Mouse (Mus musculus): ENCODE data around the gene Zswim4. TPM values are rescaled to one million over a fixed set of nuclear protein-coding genes. Genes with fewer than 3 reads are reported as not detected.
A peak's percentile ranks its signal among the peaks of the same experiment; 100 is the strongest.

Zswim4 gene
- polyA plus RNA-seq, 1 experiment from 2014 or later = 16.2 TPM

DNA sequence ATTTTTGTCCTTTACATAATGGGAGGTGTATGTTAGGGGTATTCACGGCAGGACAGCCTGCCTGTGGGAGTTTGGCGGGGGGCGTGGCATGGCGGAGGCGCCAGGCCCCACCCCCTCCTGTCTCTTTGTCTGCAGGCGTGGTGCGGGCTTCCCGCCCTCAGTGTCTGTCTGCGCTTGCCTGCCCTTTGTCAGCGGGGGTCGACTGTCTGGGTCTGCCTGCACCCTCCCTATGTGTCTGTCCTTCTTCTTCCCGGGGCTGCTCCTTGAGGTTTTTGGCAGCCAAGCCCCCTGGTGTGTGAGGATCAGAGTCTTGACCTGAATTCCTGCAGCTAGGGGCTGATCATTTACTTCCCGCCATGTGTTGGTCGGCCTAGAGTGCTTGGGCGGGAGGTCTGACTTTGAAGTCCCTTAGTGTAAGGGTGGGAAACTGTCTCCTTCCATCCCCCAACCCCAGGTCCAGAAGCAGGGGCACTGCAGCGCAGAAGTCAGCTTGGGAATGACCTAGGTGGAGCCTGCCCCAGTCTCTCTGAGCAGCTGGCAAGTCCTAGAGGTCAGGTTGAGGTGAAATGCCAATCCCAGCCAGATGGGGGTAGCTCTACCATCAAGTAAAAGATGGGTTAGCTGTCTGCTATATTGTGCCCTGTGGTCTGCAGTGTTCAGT lies 56.2 kb downstream of the Zswim4 start:
- Histone ChIP-seq H3K4me3 (ENCODE audit: low read length) (peak overlapping the region; percentile 29), H3K36me3 (ENCODE audit: control insufficient read depth, insufficient read depth, low read length) (no peaks in the 10 kb centered on the region), H3K27ac (ENCODE audit: low read depth, low read length) (peak overlapping the region; percentile 45), H3K9ac (ENCODE audit: low read depth, low read length) (peak overlapping the region; percentile 67), H3K9me3 (ENCODE audit: control insufficient read depth, low read length) (no peaks in the 10 kb centered on the region), H3K27me3 (replicated peaks; ENCODE audit: control insufficient read depth, insufficient read depth, low read length) (no peaks in the 10 kb centered on the region), H3K4me1 (ENCODE audit: control insufficient read depth, insufficient read depth, low read depth, low read length) (peaks cover 48% of the 10 kb centered on the region), H3K4me2 (ENCODE audit: low read length) (peak overlapping the region; percentile 60)
- peak; percentile 38 for ATAC-seq
- 1% methylated on average over 16 of the region's 16 CpGs for WGBS

DNA sequence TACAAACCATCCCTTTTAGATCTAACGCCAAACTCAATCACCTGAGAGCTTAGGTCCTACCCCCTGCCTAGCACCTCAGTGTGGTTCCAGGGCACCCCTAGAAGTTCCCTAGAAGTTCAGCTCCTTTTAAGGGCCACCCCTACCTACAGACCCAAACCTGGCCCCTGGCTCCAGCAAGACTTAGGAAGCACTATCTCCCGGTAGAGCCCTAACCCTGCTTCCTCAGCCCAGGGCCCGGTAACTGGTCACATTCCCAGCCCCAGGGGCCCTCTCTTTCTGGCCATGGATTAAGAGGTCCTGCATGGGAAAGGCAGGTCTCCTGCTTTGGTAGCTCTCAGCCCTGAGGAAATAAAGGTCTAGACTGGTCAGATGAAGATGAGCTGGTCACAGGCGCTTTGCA lies 56.9 kb downstream of the Zswim4 start:
- Histone ChIP-seq H3K27me3 (replicated peaks; ENCODE audit: control insufficient read depth, insufficient read depth, low read length) (no peaks in the 10 kb centered on the region), H3K4me2 (ENCODE audit: low read length) (peak overlapping the region; percentile 60), H3K4me3 (ENCODE audit: low read length) (peak overlapping the region; percentile 29), H3K36me3 (ENCODE audit: control insufficient read depth, insufficient read depth, low read length) (no peaks in the 10 kb centered on the region), H3K27ac (ENCODE audit: low read depth, low read length) (peak overlapping the region; percentile 45), H3K9ac (ENCODE audit: low read depth, low read length) (peak overlapping the region; percentile 67), H3K9me3 (ENCODE audit: control insufficient read depth, low read length) (no peaks in the 10 kb centered on the region), H3K4me1 (ENCODE audit: control insufficient read depth, insufficient read depth, low read depth, low read length) (peaks cover 48% of the 10 kb centered on the region)
- 0 out of 2 replicates have a peak, but pooled peaks have one; percentile 1 for ATAC-seq
- WGBS = 14% methylated on average over 4 of the region's 4 CpGs

DNA sequence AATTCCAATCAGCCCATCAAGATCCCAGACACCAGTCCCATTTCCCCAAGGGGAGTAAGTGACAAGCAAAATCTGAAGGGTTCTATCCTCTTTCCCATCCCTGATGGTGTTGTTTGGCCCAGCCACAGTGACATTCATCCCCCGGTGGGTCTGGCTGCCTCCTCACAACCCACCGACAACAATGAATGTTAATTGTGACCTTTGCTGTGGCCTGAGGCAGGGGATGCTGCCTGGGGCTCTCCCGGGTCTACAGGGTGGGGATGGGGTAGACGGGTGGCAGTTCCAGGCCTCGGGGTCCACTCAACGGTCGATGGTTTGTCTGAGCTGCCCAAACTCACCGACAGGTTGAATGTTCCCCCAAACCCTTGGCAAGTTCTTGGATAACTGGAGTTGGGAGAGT lies 58.3 kb downstream of the Zswim4 start:
- peaks cover 2% of the 10 kb centered on the region; the same call in 1 of the 2 replicates for H3K36me3 ChIP-seq (ENCODE audit: control insufficient read depth, insufficient read depth, low read length)
- WGBS = 68% methylated on average over 8 of the region's 8 CpGs
- ATAC-seq = no peak
- H3K27me3 ChIP-seq (replicated peaks; ENCODE audit: control insufficient read depth, insufficient read depth, low read length) = no peaks in the 10 kb centered on the region
- H3K4me2 ChIP-seq (ENCODE audit: low read length) = no peak overlapping the region
- H3K4me1 ChIP-seq (ENCODE audit: control insufficient read depth, insufficient read depth, low read depth, low read length) = peaks cover 41% of the 10 kb centered on the region
- H3K27ac ChIP-seq (ENCODE audit: low read depth, low read length) = no peak overlapping the region
- no peaks in the 10 kb centered on the region for H3K9me3 ChIP-seq (ENCODE audit: control insufficient read depth, low read length)
- no peak overlapping the region for H3K9ac ChIP-seq (ENCODE audit: low read depth, low read length)
- H3K4me3 ChIP-seq (ENCODE audit: low read length) = no peak overlapping the region

DNA sequence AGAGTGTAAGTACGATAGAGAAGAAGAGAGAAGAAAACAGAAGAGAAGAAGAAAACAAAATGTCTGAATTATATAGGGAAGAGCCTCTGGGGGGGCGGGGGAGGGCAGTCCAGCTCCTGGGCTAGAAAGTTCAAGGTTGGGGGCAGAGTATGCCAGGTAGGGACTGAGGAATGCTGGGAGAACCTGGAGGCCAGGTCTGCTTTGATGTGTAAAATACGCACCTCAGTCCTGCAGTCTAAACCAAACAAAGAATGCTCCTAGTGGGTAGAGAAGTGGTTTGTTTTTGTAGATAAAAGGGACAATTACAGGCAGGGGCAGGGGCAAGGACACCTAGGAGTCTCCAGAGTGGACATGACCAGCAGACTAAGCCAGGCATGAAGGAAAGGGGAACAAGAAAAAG lies 59.5 kb downstream of the Zswim4 start:
- Histone ChIP-seq H3K27me3 (replicated peaks; ENCODE audit: control insufficient read depth, insufficient read depth, low read length) (no peaks in the 10 kb centered on the region), H3K4me1 (ENCODE audit: control insufficient read depth, insufficient read depth, low read depth, low read length) (peaks cover 35% of the 10 kb centered on the region)
- WGBS = 89% methylated on average over 3 of the region's 3 CpGs

DNA sequence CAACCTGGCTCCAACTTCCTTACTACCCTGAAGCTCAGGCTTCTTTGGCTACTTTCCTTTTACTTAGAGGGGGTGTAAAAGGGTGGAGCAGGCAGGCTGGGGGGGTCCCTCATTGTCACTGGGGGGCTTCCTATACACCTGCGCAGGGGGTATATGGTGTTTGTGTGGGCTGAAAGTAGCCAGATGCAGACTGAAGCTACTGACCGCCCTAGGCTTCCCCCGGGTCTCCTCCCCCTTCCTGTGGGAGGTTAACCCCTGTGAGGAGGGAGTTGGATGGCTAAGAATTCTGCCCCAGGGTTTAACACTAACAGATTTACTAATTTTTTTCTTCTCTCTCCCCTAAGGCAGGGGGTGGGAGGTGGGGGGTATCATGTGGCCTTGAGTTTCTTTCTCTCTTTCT lies 60.3 kb downstream of the Zswim4 start:
- Histone ChIP-seq H3K4me3 (ENCODE audit: low read length) (no peak overlapping the region), H3K27ac (ENCODE audit: low read depth, low read length) (no peak overlapping the region), H3K27me3 (replicated peaks; ENCODE audit: control insufficient read depth, insufficient read depth, low read length) (no peaks in the 10 kb centered on the region), H3K4me1 (ENCODE audit: control insufficient read depth, insufficient read depth, low read depth, low read length) (peaks cover 29% of the 10 kb centered on the region), H3K4me2 (ENCODE audit: low read length) (no peak overlapping the region), H3K9me3 (ENCODE audit: control insufficient read depth, low read length) (no peaks in the 10 kb centered on the region), H3K9ac (ENCODE audit: low read depth, low read length) (no peak overlapping the region), H3K36me3 (ENCODE audit: control insufficient read depth, insufficient read depth, low read length) (peaks cover 15% of the 10 kb centered on the region)
- WGBS = 44% methylated on average over 3 of the region's 3 CpGs
- no peak for ATAC-seq

More for the DNA sequence above, 59.5 kb downstream of the Zswim4 start:
- H3K4me2 ChIP-seq (ENCODE audit: low read length) = no peak overlapping the region
- no peak overlapping the region for H3K4me3 ChIP-seq (ENCODE audit: low read length)
- H3K27ac ChIP-seq (ENCODE audit: low read depth, low read length) = no peak overlapping the region
- H3K9ac ChIP-seq (ENCODE audit: low read depth, low read length) = no peak overlapping the region
- H3K36me3 ChIP-seq (ENCODE audit: control insufficient read depth, insufficient read depth, low read length) = peaks cover 9% of the 10 kb centered on the region
- no peaks in the 10 kb centered on the region for H3K9me3 ChIP-seq (ENCODE audit: control insufficient read depth, low read length)
- ATAC-seq = no peak

DNA sequence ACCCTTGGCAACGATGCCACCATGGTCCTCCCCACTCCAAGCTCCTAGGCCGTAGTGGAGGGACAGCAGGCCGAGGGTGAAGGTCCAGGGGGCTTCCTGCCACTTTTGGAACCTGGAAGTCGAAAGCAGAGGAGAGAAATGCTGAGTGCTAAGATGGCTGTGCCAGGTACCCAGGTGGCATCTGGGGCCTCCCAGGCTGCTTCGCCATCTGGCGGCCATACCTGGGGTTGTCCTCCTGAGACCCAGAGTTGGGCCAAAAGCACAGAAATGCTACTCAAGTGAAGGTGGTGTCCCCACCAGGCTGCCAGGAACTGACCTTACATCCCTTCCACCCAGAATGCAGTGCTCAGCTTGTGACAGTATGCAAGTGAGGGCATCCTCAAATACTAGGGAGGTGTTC lies 63.0 kb downstream of the Zswim4 start:
- 79% methylated on average over 6 of the region's 6 CpGs for WGBS
- Histone ChIP-seq H3K9ac (ENCODE audit: low read depth, low read length) (no peak overlapping the region), H3K36me3 (ENCODE audit: control insufficient read depth, insufficient read depth, low read length) (peaks cover 15% of the 10 kb centered on the region), H3K27me3 (replicated peaks; ENCODE audit: control insufficient read depth, insufficient read depth, low read length) (no peaks in the 10 kb centered on the region), H3K9me3 (ENCODE audit: control insufficient read depth, low read length) (no peaks in the 10 kb centered on the region), H3K4me3 (ENCODE audit: low read length) (no peak overlapping the region), H3K27ac (ENCODE audit: low read depth, low read length) (no peak overlapping the region), H3K4me2 (ENCODE audit: low read length) (no peak overlapping the region), H3K4me1 (ENCODE audit: control insufficient read depth, insufficient read depth, low read depth, low read length) (peaks cover 4% of the 10 kb centered on the region; the same call in 1 of the 2 replicates)
- no peak for ATAC-seq

DNA sequence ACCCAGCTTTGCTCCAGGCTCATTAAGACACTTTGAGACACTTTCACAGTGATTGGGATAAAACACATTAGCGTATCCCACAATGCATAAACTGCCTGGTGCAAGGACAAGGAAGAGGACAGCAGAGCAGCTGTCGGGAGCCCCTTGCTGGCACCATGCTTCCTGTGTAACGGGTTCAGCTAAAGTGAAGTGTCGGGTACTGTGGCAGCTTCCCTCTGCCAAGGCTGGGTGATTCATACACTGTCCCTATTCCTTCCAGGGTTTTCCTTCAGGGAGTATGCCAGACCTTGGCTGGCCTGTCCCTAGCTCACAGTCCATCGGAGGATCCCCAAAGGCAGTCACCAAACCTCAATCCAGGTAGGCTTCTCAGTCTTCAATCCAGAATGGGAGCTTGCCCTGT lies 66.8 kb downstream of the Zswim4 start:
- 82% methylated on average over 5 of the region's 5 CpGs for WGBS
- Histone ChIP-seq H3K9ac (ENCODE audit: low read depth, low read length) (no peak overlapping the region), H3K27me3 (replicated peaks; ENCODE audit: control insufficient read depth, insufficient read depth, low read length) (no peaks in the 10 kb centered on the region), H3K36me3 (ENCODE audit: control insufficient read depth, insufficient read depth, low read length) (peaks cover 15% of the 10 kb centered on the region), H3K4me2 (ENCODE audit: low read length) (no peak overlapping the region), H3K4me3 (ENCODE audit: low read length) (no peak overlapping the region), H3K4me1 (ENCODE audit: control insufficient read depth, insufficient read depth, low read depth, low read length) (no peaks in the 10 kb centered on the region), H3K27ac (ENCODE audit: low read depth, low read length) (no peak overlapping the region), H3K9me3 (ENCODE audit: control insufficient read depth, low read length) (no peaks in the 10 kb centered on the region)
- ATAC-seq = no peak

DNA sequence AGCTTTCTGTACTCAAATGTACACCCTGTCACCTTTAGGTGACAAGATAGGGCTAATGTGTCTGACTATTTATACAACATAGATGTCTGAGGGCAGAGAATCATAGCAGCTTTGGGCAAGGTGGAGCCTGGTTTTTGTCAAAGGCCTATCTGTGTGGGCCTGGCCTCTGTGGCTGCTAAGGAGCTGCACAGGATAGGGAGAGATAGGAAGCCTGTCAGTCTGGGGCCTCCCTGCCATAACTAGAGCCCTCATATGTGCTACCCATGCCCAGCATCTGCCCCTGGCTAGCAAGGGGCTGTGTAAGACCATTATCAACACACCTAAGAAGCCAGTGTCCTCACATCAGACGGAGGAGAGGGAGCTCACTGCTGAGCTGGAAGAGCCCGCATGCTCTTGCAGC lies 69.2 kb downstream of the Zswim4 start:
- peaks cover 7% of the 10 kb centered on the region for H3K36me3 ChIP-seq (ENCODE audit: control insufficient read depth, insufficient read depth, low read length)
- no peak overlapping the region for H3K4me3 ChIP-seq (ENCODE audit: low read length)
- no peaks in the 10 kb centered on the region for H3K27me3 ChIP-seq (replicated peaks; ENCODE audit: control insufficient read depth, insufficient read depth, low read length)
- H3K27ac ChIP-seq (ENCODE audit: low read depth, low read length) = no peak overlapping the region
- no peak for ATAC-seq
- H3K4me2 ChIP-seq (ENCODE audit: low read length) = no peak overlapping the region
- no peaks in the 10 kb centered on the region for H3K9me3 ChIP-seq (ENCODE audit: control insufficient read depth, low read length)
- no peaks in the 10 kb centered on the region for H3K4me1 ChIP-seq (ENCODE audit: control insufficient read depth, insufficient read depth, low read depth, low read length)
- 89% methylated on average over 2 of the region's 2 CpGs for WGBS
- no peak overlapping the region for H3K9ac ChIP-seq (ENCODE audit: low read depth, low read length)

Data from hindbrain, embryonic 16.5 days (tissue).